Mouse (Mus musculus): ENCODE data around the gene Nuak2.
A peak's percentile ranks its signal among the peaks of the same experiment; 100 is the strongest.
"Not testable (repeated sequence)": the region's sequence is repeated elsewhere in the genome, so short reads cannot be mapped to it uniquely, and the experiment has no call there.

Nuak2 gene

DNA sequence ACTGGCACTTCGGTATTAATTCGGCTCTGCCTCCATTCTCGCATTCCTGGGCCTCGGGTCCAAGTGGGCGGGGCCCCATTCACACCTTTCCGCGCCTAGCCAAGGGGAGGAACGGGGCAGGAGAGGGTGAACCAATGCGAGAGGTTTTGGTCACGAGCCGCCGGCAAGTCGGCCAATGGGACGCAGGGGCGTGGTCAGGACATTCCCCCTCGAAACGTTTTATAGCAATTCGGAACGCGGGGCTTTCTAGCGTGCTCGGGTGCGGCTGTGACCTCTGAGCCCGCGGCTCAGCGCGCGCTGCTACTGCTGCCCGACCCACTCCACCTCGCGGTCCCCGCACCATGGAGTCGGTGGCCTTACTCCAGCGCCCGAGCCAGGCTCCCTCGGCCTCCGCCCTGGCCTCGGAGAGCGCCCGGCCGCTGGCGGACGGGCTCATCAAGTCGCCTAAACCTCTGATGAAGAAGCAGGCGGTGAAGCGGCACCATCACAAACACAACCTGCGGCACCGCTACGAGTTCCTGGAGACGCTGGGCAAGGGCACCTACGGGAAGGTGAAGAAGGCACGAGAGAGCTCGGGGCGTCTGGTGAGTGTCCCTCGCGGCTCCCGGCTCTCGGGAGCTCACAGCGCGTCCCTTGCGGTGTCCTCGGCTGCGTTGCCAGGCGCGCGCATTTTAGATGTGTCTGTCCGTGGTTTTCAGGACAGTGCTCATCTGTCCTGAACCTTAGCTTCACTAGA is at the start of gene Nuak2:
Gene Nuak2, plus strand, starts transcription at position 238 of the 736 bp plus-strand sequence.
- peak; percentile 72 for DNase-seq (ENCODE audit: low spot score)

DNA sequence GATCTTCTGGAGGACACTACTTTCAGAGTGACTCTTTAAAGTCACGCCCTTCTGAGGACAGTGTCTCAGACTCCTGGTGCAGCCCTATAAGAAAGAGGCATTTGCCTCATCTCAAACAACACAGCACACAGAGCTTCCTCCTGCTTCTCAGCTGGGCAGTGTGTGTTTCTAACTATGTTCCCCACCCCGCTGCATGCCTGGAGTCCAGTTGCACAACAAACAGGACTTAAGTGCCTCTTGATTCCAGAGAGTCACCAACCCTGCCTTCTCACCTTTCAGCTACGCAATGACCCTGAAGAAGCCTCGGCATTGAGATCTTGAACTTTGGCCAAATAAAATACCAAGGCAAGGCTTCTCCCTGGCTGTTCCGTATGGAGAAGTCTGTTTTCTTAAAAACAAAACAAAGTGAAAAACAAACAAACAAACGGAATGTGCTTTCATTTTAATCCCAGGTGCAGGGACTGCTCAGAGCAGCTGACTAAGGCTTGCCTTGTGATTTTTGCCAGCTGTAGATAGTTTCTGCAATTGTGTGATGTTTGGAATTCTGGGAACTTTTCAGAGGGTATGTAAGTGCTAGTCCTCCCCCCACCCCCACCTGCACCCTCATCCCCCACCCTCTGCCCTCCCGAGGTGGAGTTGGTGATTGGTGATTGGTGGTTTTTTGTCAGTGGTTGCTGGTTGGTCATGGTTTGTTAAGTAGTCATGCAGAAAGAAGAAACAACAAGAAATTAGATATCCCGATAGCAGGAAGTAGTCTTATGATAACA is 49.0 kb upstream of the Nuak2 start:
- no peak for DNase-seq (ENCODE audit: low spot score)

DNA sequence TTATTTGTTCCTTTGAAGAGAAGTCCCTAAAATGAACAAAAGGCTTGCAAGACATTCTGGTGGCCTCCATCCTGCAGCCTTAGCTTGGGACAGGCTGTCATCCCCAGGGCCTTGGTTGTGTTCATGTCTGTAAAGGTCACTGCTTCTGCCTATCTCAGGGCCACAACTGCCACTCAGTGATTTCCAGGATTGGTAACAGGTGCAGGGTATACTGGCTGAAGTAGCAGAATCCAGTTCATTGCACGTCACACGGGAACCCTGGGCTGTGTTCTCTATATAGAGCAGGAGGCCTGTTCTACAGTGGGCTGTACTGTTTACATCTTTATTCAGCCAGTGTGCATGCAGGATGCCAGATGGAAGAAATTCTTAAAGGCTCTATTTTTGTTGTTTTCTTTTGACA is 48.0 kb upstream of the Nuak2 start:
- no peak for DNase-seq (ENCODE audit: low spot score)

- DNase-seq (ENCODE audit: low spot score), result no peak
Observed at GRCm38 (mm10) chr1:132268418-132269060, 47.4 kb upstream of the Nuak2 start.

DNA sequence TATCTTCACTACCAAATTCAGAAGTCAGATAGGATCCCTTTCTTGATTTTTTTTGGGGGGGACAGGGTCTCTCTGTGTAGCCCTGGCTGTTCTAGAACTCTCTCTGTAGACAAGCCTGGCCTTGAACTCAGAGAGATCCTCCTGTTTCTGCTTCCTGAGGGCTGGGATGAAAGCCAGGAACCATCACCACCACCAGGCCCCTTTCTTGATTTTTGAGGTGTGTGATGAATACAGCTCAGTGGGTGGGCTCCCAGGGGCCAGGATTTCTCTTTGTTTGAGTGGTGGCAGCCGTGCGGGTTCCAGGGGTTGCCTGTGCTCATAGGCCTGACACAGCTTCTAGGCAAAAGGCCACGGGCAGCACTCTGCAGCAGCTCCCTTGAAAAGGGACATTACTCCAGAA is 44.7 kb upstream of the Nuak2 start:
- no peak for DNase-seq (ENCODE audit: low spot score)

GRCm38 (mm10) chr1:132276694-132277093 is 39.2 kb upstream of the Nuak2 start:
- DNase-seq (ENCODE audit: low spot score), result no peak

DNA sequence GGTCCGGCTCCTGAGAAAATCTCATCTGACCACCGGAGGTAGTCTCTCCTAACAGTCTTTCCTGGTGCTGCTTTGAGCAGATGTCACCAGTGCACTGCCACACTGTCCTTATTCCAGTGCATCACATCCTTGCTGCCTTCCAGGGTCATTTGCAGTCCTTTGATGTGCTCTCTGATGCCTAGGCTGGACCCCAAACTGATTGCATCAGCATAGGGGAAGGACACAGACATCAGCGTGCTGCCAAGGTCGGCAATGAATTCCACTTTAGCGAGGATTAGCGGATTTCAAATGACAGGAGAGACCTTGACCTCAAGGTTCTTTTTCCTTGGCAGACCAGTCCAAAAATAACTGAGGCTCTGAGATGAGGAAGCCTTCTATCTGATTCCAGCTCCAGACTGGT is 38.8 kb upstream of the Nuak2 start:
- DNase-seq (ENCODE audit: low spot score), result peak; percentile 54

- not testable (repeated sequence) for DNase-seq (ENCODE audit: low spot score)
Observed at GRCm38 (mm10) chr1:132280636-132281035, 35.3 kb upstream of the Nuak2 start.

DNA sequence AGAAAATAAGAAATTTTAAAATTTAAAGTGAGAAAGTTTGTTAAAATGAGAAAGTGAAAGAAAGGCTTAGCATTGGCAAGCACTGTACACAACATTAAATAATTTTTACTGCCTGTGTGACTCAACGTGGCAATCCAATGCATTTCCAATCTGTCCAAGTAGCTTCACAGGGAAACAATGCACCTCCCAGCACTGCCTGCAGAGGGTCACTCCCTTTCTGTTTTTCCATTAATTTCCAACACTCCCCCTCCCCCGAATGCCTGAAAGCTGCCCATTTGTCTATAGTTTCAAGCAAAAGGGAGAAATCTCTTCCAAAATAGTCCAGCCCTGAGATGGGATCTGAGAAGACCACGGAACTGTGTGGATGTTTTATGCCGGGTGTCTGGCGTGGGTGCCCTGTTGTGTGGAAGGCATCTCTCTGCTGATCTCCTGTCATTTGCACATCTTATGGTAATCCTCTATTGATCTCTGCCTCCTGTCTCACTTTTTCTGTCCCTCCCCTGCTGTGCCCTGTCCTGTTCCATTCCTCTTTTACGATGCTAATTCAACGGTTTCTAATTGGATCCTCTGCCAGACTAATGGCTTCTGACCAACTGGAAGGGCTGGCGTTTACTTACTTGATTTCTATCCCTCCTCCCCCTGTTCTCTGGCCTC is 34.3 kb upstream of the Nuak2 start:
- DNase-seq (ENCODE audit: low spot score), result no peak

DNA sequence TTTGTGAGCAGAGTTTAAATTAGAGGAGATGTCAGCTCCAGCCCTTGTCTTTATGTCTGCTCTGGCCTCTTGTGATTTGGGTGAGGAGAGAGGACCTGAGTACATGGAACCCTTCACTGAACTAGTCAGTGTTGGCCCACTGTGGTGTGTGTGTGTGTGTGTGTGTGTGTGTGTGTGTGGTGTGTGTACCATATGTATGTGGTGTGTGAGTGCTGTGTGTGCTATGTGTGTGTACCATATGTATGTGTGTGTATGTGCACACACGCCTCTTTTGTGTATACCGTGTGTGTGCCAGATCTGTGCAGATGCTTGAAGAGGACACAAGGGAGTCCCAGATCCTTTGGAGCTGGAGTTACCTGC is 33.8 kb upstream of the Nuak2 start:
- DNase-seq (ENCODE audit: low spot score), result no peak

DNA sequence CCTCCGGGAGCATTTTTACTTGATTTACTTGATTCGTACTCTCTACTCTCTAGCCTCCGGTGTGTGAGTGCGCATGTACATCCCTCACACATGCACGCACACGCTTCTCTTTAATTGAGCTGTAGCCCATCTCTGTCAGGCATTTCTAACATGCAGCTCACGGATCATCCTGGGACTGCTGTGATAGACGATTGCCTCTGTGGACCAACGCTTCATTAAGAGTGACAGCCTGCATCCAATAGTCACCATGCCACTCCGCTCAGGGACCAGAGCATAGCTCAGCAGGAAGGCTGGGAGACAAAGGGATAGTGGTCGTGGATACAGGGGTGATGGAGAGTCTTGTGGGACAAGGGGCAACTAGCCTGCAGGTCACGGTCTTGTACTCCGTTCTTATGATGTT is 32.9 kb upstream of the Nuak2 start:
- DNase-seq (ENCODE audit: low spot score), result no peak

- DNase-seq (ENCODE audit: low spot score), result no peak
Observed at GRCm38 (mm10) chr1:132286735-132287134, 29.2 kb upstream of the Nuak2 start.

DNA sequence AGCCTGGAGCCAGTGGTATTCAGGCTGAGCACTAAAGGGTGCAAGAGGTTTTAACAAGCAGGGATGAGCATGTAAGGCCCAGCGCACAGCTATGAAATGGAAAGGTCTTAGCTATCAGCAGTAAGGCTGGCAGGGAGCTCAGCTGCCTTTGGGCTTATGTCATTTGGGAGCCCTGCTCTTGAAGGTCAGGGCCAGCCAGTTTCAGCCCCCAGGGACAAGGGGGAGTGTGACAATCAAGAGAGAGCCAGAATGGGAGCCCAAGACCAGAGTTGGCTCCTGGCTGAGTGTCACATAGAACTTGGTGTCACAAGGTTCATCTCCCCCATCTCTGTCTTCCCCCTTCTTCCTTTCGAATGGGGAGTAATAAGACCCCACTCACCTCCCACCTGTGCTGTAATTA is 28.5 kb upstream of the Nuak2 start:
- no peak for DNase-seq (ENCODE audit: low spot score)

DNA sequence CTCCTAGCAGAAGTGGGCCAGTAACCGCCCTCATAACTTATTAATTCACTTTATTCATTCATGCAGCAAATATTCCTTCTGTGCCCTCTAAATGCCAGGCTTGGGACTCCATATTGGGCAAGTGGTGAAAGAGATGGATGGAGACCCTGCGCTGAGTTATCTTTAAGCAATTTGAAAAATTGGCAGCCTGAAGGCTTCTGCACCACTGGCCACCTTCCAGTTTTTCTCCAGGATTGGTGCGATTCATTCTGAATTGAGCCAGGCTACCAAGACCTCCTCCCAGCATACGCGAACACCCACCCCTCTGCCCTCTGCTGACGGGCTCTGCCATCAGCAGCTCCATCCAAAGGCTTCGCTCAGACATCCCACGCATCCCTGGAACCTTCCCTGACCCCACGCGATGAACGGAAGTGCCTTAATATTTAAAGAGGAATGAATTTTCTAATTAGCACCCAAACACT is 27.9 kb upstream of the Nuak2 start:
- DNase-seq (ENCODE audit: low spot score), result no peak

- DNase-seq (ENCODE audit: low spot score), result no peak
Observed at GRCm38 (mm10) chr1:132289965-132290364, 26.0 kb upstream of the Nuak2 start.

DNA sequence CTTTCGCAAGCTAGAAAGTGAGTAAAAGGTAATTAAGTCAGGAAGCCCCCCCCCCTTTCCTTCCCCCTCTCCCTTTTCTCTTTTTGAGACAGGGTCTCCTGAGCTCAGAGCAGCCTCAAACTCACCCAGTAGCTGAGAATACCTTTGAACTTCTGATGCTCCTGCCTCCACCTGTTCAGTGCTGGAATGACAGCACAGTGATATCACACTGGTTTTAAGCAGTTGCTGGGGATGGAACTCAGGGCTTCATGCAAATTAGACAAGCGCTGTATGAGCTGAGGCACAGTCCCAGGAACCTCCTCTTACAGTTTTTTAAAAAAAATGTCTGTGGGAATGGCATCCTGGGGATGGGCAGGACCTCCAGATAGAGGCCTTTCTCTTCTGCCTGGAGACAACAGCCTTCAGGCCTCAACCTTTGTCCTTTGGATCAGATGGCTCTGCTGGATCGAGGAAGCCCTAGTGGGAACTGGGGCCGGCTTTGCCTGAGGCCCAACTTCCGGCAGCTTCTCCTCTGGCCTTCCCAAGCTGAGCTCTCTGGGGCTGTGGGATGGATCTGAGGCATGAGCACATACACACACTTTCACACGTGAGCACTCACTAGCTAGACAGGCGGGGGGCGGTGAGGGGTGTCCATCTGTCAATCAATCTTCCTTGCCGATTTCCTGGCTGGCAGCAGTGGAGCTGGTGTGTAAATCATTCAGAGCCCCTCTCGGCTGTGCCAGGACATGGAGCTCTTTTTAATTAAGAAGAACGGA is 24.8 kb upstream of the Nuak2 start:
- DNase-seq (ENCODE audit: low spot score), result no peak

- no peak for DNase-seq (ENCODE audit: low spot score)
Observed at GRCm38 (mm10) chr1:132291706-132292105, 24.2 kb upstream of the Nuak2 start.

- no peak for DNase-seq (ENCODE audit: low spot score)
Observed at GRCm38 (mm10) chr1:132292318-132293129, 23.4 kb upstream of the Nuak2 start.

DNA sequence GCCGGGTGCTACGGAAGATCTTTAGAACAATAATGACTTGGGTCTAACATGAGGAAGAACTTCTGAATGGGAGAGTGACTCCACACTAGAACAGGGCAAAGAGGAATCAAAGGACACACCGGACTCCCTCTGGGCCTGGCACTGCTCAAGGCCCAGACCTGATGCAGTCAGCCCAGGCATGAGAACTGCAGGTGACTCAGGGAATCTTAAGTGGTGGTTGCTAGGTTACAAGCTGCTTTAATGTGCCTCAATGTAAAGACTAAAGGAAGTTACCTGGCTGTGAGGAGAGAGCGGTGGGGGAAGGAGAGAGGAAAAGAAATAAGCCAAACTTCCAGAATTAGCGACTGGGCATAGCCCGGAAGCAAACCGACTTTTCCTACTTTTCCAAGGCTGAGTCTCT is 20.4 kb upstream of the Nuak2 start:
- DNase-seq (ENCODE audit: low spot score), result no peak

DNA sequence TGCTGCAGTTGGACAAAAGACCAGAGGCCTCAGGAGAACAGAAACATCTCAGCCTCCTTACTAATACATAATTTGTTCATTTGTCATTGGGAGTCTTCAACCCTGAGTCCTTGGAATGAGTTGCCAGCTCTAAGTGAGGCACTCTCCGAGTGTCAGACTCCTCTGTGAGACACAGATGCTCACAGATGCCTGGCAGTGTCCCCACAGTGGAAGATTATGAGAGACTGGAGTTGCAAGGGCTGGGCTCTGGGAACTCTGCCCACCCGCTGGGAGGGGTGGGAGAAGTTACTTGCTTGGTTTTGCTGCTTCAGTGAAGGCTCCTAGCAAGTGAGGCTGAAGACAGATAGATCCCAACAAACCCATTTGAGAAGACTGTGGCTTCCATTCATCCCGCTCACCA is 19.9 kb upstream of the Nuak2 start:
- no peak for DNase-seq (ENCODE audit: low spot score)

- DNase-seq (ENCODE audit: low spot score), result no peak
Observed at GRCm38 (mm10) chr1:132298425-132298800, 17.5 kb upstream of the Nuak2 start, which contains the start of gene Klhdc8a. Gene Klhdc8a, plus strand, starts transcription at chr1:132298626.
